Mouse (Mus musculus) MEL (cell line): ENCODE data around the gene Sh2d3c.

ENCODE experiments used
- CTCF ChIP-seq, 3 experiments: IDR thresholded peaks in 2 of 3; conservative IDR thresholded peaks in 1 of 3; 2 replicates each; pipeline ENCODE4 v1.5.1; 2011 to 2012; ENCODE audit warnings: low read length in 3 of 3, low read depth in 2 of 3, mild to moderate bottlenecking in 2 of 3, improper control_type of control experiment in 1 of 3, inconsistent platforms in 1 of 3, mixed read lengths in 1 of 3, moderate library complexity in 1 of 3; ENCODE audit not compliant: control insufficient read depth in 1 of 3, insufficient read depth in 1 of 3, poor library complexity in 1 of 3, severe bottlenecking in 1 of 3
- GATA1 ChIP-seq: IDR thresholded peaks from 2 replicates; pipeline ENCODE4 v1.6.1; 2011; ENCODE audit warnings: low read depth, low read length, improper control_type of control experiment
- KAT2A ChIP-seq: conservative IDR thresholded peaks from 2 replicates; pipeline ENCODE4 v1.6.1; 2012; ENCODE audit warnings: low read depth, low read length, improper control_type of control experiment, inconsistent platforms
- MAFK ChIP-seq: IDR thresholded peaks from 2 replicates; pipeline ENCODE4 v1.6.1; 2011; ENCODE audit warnings: low read depth, mild to moderate bottlenecking, low read length, improper control_type of control experiment, borderline replicate concordance
- MYB ChIP-seq: IDR thresholded peaks from 2 replicates; pipeline ENCODE4 v1.6.1; 2011; ENCODE audit warnings: mild to moderate bottlenecking, low read depth, low read length, improper control_type of control experiment
- MYC ChIP-seq: IDR thresholded peaks from 2 replicates; pipeline ENCODE4 v1.6.1; 2011; ENCODE audit warnings: low read depth, mild to moderate bottlenecking, low read length, improper control_type of control experiment, moderate library complexity
- POLR2A ChIP-seq, 2 experiments: IDR thresholded peaks; 2 replicates each; pipeline ENCODE4 v1.6.1; 2011 to 2012; ENCODE audit warnings: low read length in 2 of 2, mild to moderate bottlenecking in 2 of 2, control low read depth in 1 of 2, improper control_type of control experiment in 1 of 2, low read depth in 1 of 2, moderate library complexity in 1 of 2; ENCODE audit not compliant: control insufficient read depth in 1 of 2, insufficient read depth in 1 of 2, poor library complexity in 1 of 2
- SIN3A ChIP-seq: IDR thresholded peaks from 2 replicates; pipeline ENCODE4 v1.6.1; 2012; ENCODE audit warnings: low read length, improper control_type of control experiment, inconsistent platforms
- TCF12 ChIP-seq: IDR thresholded peaks from 2 replicates; pipeline ENCODE4 v1.6.1; 2014; ENCODE audit warnings: low read depth, mild to moderate bottlenecking, inconsistent platforms, low read length, improper control_type of control experiment, moderate library complexity
- USF1 ChIP-seq: IDR thresholded peaks from 2 replicates; pipeline ENCODE4 v1.6.1; 2014; ENCODE audit warnings: low read depth, mild to moderate bottlenecking, inconsistent platforms, low read length, improper control_type of control experiment, moderate library complexity

DNA sequence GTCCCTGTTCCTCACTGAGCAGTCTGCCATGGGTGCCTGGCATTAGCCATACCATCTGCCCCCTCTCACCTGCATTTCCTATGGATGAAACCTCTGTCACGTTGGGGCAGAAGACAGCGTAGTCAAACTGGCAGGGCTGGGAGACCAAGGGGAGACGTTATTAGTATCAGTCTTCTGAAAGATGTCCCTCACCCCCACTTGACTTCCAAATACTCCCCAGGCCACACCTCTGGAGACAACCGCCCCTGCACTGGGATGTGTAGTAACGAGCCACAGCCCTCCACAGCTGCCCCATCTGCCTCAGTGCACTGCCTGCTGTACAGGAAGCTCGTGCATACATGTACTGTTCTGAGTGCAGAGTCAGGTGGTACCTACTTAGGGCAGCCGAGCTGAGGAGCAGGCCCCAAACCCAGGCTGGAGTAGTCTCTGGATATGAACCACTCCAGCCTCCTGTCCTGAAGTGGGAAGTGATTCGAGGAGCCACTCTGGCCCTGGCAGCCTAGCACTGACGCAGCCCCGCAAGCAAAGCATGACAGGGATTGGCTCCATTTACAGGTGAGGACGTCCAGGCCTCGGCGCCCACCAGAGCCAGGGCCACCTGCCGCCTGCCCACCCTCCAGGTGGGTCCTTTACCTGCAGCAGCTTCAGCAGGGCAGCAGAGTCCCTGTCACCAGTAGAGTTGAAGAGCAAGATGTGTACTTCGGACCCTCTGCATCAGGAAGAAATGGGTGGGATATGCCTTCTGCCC, 36.0 kb upstream of the Sh2d3c start:
- TF ChIP-seq USF1 (no peak), MYB (no peak), MAFK (no peak), MYC (no peak), POLR2A (IDR thresholded peaks at IDR 0.05; ENCODE audit: control insufficient read depth in 1 of 2, insufficient read depth in 1 of 2, low read depth in 1 of 2, low read length in 2 of 2, poor library complexity in 1 of 2) (no peak), CTCF (IDR thresholded peaks at IDR 0.05 in 2 of 3, conservative IDR thresholded peaks at IDR 0.05 in 1 of 3; ENCODE audit: control insufficient read depth in 1 of 3, insufficient read depth in 1 of 3, low read depth in 2 of 3, low read length in 3 of 3, poor library complexity in 1 of 3, severe bottlenecking in 1 of 3) (no peak), TCF12 (no peak), GATA1 (no peak), SIN3A (no peak), KAT2A (no peak)
